Mouse (Mus musculus) CD4-positive, CD25-positive, alpha-beta regulatory T cell, adult 2 months (primary cell): ENCODE data around the gene Cx3cl1.
A peak's percentile ranks its signal among the peaks of the same experiment; 100 is the strongest.

Source experiments
- DNase-seq: peaks from one replicate; pipeline ENCODE4 v3.0.0-alpha.2; 2012; ENCODE audit warnings: low read depth, low spot score

Cx3cl1 gene

DNA sequence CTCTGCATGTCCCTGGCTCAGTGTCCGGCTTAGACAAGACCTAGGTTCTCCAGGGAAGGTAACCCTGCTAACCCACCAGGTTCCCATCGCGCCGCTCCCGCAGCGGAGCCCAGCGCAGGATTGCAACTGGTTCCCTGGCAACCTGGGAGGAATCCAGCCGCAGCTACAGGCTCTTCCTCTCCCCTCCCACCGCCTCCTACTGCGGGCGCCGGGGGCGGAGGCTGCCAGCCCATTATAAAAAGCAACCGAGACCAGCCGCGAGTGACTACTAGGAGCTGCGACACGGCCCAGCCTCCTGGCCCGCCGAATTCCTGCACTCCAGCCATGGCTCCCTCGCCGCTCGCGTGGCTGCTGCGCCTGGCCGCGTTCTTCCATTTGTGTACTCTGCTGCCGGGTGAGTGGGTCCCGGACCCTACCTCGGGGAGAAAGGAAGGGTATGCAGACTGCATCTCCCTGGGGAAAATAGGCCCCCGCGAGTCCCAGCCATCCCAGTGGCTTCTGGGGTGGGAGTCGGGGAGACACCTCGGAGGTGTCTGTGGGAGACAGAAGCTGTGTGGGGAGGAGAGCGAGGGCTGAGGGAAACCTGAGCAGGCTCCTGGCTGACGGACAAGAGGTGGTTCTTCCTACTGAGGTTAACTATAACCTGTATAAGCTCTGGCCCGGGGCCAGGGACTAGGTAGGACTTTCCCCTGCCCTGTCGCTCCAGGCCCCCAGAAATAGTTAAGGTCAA lies at the start of gene Cx3cl1:
Gene Cx3cl1 (plus strand): TSS at position 69 of the 730 bp plus-strand sequence.
- DNase-seq = peak; percentile 28

DNA sequence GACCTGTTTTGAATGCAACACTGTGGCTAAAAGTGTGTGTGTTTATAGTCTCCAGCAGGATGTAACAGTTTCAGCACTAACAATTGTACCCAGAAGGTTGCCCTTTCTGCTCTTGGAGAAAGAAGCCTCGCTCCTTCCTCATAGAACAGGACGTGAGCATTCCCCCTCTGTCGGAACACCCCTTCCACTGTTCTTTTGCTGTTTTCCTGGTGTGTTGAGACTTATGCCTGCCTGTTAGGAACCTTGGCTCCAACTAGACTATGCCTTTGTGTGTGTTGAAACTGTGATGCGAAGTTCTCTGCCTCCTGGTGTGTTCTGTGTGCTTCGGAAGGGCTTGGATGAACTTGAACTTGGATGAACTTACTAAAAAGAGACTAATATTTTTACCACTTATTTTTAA lies 45.8 kb upstream of the Cx3cl1 start:
- DNase-seq = no peak

DNA sequence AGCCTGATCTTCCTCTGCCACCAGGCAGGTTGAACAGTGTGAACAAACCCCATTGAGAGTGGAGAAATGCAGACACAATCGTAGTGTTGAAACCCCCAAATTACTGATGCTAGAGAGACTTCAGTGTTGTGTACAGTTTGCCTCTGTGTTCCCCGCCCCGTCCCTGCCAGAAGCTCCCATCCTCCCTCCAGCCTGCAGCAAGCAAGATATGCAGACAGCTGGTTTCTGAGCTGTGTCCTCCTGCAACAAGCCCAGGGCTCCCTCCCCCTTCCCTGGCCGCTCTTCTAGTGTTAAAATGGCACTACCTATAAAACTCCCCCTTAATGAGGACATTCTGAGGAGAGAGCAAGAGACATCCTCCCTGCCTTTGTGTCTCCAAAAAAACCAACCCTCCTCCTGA lies 42.5 kb upstream of the Cx3cl1 start:
- DNase-seq = no peak

DNA sequence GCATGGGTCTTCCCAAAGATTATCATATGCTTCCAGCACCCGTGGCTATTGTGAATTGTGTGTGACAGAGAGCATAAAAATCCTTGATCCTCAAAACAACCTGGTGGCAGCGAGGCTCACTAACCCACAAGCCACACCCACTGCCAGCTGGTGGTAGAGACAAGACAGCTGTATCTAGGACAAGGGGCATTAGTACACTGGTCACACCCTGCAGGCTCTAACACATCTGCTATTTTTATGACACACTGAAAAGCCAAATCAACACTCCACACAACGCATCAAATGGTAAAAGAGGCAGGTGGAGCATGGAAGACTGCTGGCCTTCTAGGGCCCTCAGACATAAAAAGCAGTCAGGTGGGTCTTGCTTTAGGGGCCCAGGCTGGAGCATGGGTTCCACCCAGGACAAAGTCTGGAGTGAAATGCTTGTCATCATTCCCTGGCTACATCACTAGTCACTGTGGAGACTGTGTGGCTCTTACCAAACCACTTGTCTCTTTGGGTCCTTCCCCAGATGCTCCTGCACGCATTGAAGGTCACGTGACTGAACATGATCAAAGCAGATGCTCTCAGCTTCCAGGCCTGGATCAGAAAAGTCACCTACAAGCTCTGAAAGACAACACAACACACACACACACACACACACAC lies 37.9 kb upstream of the Cx3cl1 start:
- DNase-seq = no peak

DNA sequence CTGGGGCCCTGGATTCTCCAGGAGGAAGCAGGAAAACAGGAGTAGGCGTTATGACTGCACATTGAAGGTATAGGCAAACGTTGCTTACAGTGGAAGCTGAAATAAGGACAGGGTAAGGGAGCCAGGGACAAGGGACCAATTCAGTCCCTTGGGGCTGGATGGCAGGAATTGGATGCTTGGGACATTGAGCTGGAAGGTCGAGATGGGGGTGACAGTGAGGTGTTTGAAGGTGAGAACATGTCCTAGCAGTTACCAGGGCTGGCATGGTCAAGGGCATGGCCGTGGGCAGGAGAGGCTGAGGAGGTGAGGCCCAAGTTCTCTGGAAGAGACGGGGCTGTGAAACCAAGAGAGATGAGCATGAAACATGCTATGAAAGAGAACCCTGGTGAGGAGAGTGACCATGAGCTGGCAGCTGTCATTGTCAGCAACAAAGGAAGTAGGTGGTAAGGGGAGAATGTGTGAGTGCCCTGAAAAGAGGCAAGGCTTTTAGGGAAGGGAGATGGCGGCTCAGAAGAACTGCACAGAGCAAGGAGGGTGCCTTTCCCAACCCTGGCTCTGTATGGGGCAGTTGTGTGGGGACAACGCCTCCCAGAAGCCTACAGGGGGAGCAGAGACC lies 37.0 kb upstream of the Cx3cl1 start:
- no peak for DNase-seq

DNA sequence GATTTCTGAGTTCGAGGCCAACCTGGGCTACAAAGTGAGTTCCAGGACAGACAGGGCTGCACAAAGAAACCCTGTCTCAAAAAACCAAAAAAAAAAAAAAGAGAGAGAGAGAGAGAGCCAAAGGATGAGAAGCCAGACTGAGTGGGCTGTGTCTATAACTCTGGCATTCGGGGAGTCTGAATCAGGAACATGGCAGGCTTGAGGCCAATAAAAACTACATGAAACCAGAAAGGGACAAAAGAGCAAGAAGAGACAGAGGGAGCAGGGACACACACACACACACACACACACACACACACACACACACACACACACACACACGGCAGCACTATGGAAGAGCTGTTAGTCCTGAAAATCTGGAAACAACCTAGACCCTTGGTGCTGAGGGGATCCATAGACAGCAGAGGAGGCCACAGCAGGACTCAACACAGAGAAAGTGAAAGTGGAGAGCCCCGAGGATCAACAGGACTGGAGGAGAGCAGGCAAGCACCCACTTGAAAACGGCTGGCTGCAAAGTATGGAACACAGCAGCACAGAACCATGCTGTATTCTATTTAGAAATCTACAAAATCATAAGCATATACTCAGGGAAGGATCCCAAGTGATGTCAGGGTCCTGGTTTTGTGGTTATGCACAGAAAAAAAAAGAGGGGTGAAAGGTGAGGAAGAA lies 36.2 kb upstream of the Cx3cl1 start:
- DNase-seq = peak; percentile 21

DNA sequence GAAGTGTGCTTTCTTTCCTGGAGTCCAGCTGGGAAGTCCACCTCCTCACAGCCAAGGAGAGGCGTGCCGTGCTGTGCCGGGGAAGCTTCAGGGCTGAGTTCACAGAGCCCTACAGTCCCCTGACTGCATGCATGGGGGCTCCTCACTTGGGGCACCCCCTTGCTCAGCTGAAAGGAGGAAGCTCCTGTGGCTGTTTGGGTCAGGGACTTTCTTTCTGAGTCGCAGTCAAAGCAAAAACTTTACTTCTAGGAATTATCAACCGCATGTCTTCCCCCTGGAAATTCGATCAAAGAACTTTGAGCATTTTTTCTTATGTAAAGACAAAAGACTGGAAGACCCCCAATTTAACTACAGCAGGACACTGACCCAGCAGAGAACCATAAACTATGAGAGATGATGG lies 32.0 kb upstream of the Cx3cl1 start:
- DNase-seq = no peak

DNA sequence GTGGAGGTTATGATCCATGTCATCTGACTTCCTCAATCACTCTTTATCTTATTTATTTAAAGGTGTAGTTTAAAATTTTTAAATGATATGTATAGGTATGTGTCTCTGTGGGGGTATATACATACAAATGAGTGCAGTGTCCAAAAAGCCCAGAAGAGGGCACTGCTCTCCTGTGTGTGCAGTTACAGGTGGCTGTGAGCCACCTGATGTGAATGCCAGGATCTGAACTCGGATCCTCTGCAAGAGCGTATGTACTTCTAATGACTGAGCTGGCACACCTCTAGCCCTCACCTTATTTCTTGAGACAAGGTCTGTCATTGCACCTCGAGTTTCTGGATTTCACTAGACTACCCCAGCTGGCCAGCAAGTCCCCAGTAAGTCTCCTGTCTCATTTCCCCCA lies 31.2 kb upstream of the Cx3cl1 start:
- peak; percentile 3 for DNase-seq

DNA sequence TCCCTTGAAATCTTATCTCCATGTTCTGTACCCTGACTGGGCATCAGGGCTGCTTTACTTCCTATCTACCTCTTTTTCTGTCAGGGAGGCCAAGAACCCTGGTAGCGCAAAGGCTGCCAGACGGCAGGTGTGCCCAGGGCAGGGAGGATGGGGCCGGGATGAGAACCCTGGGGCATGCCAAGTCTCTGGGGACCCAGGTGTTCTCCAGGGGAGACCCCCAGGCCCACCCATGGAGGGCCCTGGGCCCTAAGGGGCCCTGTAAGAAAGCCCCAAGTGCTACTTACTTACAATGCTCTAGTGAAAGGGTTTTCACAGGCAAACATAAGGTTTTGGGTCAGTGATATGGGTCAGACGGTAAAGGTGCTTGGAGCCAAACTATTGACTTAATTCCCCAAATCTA lies 30.1 kb upstream of the Cx3cl1 start:
- DNase-seq = no peak

DNA sequence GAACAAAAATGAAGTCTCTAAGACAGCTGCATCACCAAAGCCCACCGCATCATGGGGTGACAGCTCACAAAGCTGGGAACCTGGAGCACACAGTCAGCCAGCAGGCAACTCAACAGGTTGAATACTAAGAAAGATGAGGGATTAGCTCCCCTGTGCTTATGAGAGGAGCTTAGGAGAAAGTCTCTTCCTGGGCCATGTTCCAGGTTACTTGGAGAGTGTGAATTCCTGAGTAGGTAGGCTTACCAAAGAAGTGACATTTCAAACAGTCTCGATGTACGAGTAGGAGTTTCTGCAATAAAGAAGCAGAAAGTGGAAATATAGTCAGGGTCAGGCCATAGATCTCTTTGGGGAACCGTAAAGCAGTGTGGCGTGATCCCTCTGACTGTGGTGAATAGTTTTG lies 27.3 kb upstream of the Cx3cl1 start:
- DNase-seq = no peak

DNA sequence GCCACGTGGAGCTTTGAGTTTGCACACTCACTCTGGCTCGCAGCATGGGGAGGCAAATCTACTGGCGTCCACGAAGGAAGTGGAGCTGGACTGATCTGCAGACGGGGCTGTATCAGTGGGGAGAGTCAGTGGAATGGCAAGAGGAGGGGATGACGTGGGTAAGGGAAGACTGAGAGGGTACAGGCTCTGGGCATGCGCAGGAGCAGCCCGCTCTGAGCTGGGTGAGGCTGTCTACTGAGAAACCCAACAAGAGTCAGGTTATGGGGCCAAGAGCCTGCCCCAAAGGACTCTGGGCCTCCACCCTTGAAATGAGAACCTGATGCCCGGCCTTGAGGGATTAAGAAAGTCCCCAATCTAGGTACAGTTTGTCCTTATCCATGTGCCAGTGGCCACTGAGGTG lies 26.8 kb upstream of the Cx3cl1 start:
- no peak for DNase-seq

DNA sequence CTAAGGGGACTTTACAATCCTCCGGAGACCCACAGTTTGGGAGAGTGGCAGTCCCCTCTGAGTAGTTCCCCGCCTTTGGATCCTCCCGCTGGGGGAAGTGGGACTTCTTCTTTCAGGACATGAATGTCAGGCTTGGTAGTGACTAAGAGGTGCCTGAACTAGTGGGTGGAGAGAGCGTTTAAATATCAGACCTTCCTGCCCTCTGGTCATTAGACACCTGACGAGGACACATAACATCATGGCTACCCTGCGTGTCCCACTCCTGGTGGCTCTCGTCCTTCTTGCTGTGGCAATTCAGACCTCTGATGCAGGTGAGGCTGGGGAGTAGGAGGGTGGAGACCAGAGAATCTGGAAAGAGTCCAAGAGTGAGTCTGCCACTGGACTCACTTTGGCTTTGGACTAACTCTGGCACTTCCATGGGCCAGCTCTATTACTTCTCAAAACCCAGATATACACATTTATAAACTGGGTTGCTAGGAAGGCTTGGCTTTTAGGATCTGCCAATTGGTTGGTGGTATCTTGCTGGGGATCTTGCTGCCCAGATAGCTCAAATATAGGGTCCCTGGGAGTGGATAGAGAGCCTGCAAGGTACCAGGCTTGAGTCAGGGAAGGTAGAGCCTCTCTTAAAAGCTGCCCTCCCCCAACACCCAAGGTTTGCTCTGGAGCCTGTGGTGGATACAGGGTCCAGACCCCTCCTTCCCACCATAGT lies 26.2 kb upstream of the Cx3cl1 start, which contains the start of gene Ccl22:
Gene Ccl22 (plus strand): TSS at position 115 of the 709 bp plus-strand sequence.
- no peak for DNase-seq

DNA sequence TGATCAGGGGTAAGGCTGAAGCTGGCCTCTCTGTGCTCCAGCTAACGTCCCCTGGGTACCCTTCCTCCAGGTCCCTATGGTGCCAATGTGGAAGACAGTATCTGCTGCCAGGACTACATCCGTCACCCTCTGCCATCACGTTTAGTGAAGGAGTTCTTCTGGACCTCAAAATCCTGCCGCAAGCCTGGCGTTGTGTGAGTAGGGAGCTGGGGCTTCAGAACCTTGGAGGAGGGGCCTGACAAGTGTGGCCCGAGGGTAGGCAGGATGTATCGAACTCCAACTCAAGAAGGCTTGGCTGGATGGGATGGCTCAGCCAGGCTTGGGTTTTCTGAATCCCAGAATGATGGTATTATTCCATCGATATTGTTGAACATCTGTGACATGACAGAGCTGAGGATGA lies 25.0 kb upstream of the Cx3cl1 start:
- DNase-seq = no peak

DNA sequence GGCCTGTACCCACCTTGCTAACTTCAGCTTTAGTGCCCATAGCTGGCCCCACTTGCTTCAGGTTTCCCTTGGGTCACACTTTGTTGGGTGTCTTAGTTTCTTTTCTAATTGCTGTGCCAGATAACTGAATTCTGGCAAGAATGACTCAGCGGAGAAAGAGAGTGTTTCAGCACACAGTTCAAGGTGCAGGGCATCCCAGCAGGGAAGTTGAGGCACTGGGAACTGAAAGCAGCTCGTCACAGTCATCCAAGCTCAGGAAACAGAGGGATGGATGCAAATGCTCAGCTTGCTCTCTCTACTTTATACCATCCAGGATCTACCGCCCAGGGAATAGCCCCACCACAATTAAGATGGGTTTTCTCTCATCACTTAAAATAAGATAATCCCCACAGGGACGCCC lies 23.4 kb upstream of the Cx3cl1 start:
- no peak for DNase-seq

DNA sequence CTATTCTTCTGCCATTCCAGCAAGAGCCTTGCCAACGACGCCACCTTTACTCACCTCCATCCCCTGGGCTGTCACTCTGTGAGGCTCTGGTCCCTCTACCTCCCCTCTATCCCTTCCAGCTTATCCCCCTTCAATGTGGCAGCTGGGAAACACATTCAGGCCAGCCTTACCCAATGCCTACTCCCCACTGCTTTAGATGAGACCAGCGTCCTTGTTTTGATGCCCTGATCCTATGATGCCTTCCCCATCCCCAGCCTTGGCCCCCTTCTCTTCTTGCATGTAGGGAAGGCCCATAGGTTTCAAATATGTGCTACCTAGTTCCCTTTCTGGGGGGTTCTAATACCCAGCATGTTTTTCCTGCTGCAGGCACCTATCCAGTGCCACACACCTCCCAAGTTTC lies 21.9 kb upstream of the Cx3cl1 start:
- no peak for DNase-seq

DNA sequence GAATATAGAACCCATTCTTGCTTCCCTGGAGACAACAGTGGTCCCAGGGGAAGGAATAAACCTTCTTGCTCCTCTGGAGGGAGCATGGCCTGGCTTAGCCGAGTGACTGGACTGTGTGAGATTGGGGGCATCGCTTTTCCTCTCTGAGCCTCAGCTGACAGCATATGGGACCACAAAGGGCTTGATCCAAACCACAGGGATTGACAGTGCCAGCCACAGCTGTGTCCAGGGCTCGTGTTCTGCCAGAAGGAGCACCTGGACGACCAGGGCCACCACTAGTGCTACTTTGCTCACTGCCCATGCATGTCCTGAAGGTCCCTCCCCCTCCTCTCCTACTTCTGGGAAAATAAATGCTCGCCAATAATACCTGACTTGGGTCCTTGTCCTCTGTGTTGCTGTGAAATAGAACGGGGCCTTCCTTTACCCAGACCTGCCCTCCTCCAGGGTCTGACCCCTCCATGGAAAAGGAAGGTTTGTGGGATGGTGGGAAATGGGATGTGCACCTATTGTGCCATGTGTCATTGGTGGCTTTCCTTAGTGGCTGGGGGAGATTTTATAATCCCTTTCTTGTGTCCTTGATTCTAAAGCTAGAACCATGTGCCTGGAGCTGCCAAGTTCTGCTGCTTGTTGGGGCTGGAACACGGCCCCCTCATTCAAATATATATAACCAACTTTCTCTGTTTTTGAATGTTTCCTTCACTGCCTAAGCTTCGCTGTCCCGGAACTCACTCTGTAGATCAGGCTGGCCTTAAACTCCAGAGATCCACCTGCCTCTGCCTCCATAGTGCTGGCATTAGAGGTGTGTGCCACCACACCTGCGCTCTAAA lies 20.6 kb upstream of the Cx3cl1 start:
- DNase-seq = no peak

DNA sequence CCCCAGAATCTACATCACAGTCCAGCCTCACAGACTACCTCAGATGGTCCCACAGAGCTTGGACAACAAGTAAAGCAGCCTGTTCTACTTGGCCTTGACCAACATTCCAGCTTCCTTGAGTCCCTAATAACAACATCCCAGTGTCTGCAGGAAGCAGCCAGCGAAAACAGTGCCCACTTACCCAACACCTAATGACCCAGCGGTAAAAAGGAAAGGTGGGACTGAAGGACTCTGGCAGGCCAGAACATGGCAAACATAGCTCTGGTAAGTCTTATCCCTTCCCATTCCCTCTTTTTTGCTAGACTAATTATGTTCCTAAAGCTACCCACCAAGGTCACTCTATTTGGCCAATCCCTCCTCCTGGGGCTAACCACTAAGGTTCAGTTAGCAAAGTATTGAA lies 17.8 kb upstream of the Cx3cl1 start:
- no peak for DNase-seq

DNA sequence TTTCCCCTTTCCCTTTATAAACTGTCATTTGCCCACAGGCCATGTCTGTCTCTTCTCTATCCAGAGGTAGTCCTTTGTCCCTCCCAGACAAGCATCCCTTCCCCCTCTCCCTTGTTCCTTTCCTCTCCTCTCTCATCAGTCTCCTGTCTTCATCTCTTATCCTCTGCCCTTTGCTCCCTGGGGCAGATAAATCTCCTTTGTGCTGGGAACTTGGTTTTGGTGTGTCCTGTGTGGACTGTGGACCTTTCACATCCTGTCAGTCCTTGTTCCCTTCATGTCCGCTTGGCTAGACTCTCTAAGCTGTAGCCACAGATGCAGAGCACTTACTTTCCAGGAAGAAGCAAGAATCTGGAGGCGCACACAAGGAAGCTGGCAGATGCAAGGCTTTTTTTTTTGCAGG lies 17.3 kb upstream of the Cx3cl1 start:
- DNase-seq = no peak

DNA sequence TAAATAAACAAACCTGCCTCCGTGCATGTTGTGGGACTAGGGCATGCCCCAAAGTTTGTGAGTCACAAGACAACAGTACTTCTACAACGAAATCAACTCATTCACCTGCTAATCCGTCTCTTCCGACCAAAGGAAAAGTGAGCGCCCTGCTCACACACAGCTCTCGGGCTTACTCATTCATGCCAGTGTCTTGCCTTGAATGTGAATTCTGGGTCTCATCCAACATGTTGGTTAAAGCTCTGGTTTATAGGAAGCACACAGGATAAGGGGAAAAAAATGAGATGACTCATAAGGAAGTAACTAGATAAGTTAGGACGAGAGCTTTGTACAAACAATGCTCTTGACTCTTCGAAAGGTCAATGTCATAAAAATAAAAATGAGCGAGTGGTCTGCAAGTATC lies 4.8 kb upstream of the Cx3cl1 start:
- no peak for DNase-seq

DNA sequence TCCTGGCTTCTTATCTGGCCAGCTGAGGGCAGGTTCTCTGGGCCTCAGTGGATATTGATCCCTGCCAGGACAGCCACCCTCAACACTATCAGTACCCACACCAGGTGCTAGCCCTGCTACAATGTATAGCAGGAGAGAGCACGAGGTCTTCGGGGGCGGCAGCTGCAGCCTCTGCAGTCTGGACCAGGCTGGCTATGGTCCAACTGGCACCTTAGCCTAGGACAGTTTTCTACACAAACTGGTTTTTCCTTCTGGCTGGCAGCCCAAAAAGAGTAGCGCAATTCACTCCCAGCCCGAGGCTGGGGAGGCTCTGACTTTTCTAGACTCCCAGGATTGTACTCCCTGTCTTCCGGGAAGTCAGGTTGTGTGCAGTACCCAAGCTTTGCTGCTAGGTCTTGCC lies 864 bp upstream of the Cx3cl1 start:
- no peak for DNase-seq

DNA sequence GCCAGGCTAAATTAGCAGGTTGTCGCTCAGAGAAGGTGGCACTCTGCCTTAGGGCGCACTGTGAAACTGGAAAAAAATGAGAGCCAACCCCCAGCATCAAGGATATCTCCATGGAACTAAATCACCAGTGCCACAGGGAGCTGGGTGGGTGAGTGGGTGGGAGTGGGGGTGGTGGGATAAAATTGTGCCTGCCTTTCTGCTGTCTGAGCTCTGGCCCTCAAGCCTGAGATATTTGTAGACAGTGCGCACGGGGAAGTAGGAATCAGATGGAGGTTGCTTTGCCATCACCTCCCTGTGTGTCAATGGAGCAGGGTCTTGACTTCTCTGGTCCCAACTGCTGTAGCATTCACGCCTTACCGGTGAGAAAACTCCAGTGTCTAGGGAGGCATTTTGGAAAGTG lies 1.2 kb downstream of the Cx3cl1 start:
- no peak for DNase-seq
